Mouse (Mus musculus): ENCODE data around the gene Exosc1. TPM values are rescaled to one million over a fixed set of nuclear protein-coding genes. Genes with fewer than 3 reads are reported as not detected.

The Exosc1 gene
- polyA plus RNA-seq (2015; fragmentation: Nextera tagmentation; extraction: Ambion mirVana): 49.6 and 52.1 TPM in 2 replicates

DNA sequence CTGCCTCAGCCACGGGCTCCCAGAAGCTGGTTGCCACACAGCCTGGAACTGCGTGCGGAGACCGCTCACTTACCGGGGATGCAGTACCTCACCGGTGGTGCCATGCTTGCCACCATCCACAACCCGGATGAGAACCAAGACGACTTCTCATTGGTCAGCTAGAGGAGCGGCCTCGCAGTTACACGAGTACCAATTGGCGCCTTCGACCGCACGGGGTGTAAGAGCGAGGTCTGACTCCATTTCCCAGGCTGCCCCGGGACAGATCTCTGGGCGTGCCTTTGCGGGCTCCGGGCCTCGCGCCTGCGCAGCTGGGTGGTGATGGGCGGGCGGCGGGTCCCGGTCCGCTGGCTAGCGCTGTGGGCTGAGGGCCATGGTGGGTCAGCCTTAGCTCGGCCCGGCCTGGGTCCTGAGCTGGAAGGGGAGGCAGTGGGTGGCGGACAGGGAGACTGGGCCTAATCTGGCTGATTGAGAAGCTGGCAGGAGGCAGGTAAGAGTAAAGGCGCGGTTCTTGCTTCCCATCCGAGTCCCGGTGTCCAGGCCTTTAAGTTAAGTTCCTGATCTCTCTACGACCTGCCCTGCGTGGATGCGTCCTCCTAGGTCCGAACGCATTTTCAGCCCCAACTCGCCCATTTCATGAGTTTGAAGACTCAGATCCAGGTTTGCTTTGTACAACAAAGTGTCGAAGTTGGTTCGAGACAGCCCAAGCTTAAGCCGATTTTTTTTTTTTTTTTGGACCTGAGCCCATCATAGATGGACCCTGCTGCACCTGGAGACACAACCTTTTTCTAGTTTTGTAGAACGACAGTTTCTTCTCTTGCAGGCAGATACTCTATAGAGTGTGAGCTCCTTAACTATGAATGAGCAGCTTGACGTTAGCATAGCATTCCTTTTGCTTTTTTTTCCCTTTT, at the start of gene Exosc1, which contains the start of gene Zdhhc16:
TSS of gene Exosc1 (minus strand) at position 245 of the 908 bp plus-strand sequence.
TSS of gene Zdhhc16 (plus strand) at position 302 of the 908 bp plus-strand sequence.

GRCm38 (mm10) chr19:41981595-41981927, 48.3 kb upstream of the Exosc1 start, which contains the start of gene Ubtd1:
Ubtd1 (plus strand) TSS chr19:41981763.

GRCm38 (mm10) chr19:41980819-41981594, 47.8 kb upstream of the Exosc1 start, which contains the start of gene Mms19:
Mms19 (minus strand) TSS chr19:41981157.

GRCm38 (mm10) chr19:41911178-41912073, 21.8 kb downstream of the Exosc1 start, which contains the start of gene Pgam1:
Pgam1 (plus strand) TSS chr19:41911923.

GRCm38 (mm10) chr19:41895460-41896318, 37.5 kb downstream of the Exosc1 start, which contains the start of gene Rrp12:
Rrp12 (minus strand) TSS chr19:41896173.

Other genes starting within 250 kb of the Exosc1 start
- gene Slit1, start 189.8 kb downstream of the Exosc1 start, polyA plus RNA-seq (2015; fragmentation: Nextera tagmentation; extraction: Ambion mirVana): 0.04 TPM in 1 of 2 replicates, not detected in the other
- 4.6 and 4.9 TPM in 2 replicates for gene Arhgap19, start 131.4 kb downstream of the Exosc1 start, polyA plus RNA-seq (2015; fragmentation: Nextera tagmentation; extraction: Ambion mirVana)
- 3.6 TPM in 2 replicates for gene Frat1, start 103.5 kb downstream of the Exosc1 start, polyA plus RNA-seq (2015; fragmentation: Nextera tagmentation; extraction: Ambion mirVana)
- gene Frat2, start 85.3 kb downstream of the Exosc1 start, polyA plus RNA-seq (2015; fragmentation: Nextera tagmentation; extraction: Ambion mirVana): 2.6 and 2.9 TPM in 2 replicates
- gene Rrp12, start 37.2 kb downstream of the Exosc1 start, polyA plus RNA-seq (2015; fragmentation: Nextera tagmentation; extraction: Ambion mirVana): 19.6 and 19.9 TPM in 2 replicates
- gene Pgam1, start 21.5 kb downstream of the Exosc1 start, polyA plus RNA-seq (2015; fragmentation: Nextera tagmentation; extraction: Ambion mirVana): 510 and 595 TPM in 2 replicates
- gene Zdhhc16, start 57 bp upstream of the Exosc1 start, polyA plus RNA-seq (2015; fragmentation: Nextera tagmentation; extraction: Ambion mirVana): 46.1 and 48.3 TPM in 2 replicates
- 15.0 and 17.6 TPM in 2 replicates for gene Mms19, start 47.7 kb upstream of the Exosc1 start, polyA plus RNA-seq (2015; fragmentation: Nextera tagmentation; extraction: Ambion mirVana)
- gene Ubtd1, start 48.3 kb upstream of the Exosc1 start, polyA plus RNA-seq (2015; fragmentation: Nextera tagmentation; extraction: Ambion mirVana): 21.8 and 24.0 TPM in 2 replicates
- not detected in 2 replicates for gene Ankrd2, start 102.6 kb upstream of the Exosc1 start, polyA plus RNA-seq (2015; fragmentation: Nextera tagmentation; extraction: Ambion mirVana)
- gene Hoga1, start 112.2 kb upstream of the Exosc1 start, polyA plus RNA-seq (2015; fragmentation: Nextera tagmentation; extraction: Ambion mirVana): 1.7 and 1.8 TPM in 2 replicates
- gene 4933411K16Rik, start 118.8 kb upstream of the Exosc1 start, polyA plus RNA-seq (2015; fragmentation: Nextera tagmentation; extraction: Ambion mirVana): not detected in 2 replicates
- 6.0 and 6.1 TPM in 2 replicates for gene Morn4, start 152.9 kb upstream of the Exosc1 start, polyA plus RNA-seq (2015; fragmentation: Nextera tagmentation; extraction: Ambion mirVana)
- 20.0 and 20.7 TPM in 2 replicates for gene Pi4k2a, start 157.0 kb upstream of the Exosc1 start, polyA plus RNA-seq (2015; fragmentation: Nextera tagmentation; extraction: Ambion mirVana)
- gene Avpi1, start 195.6 kb upstream of the Exosc1 start, polyA plus RNA-seq (2015; fragmentation: Nextera tagmentation; extraction: Ambion mirVana): 48.0 and 50.8 TPM in 2 replicates
- 25.2 and 25.9 TPM in 2 replicates for gene Marveld1, start 214.0 kb upstream of the Exosc1 start, polyA plus RNA-seq (2015; fragmentation: Nextera tagmentation; extraction: Ambion mirVana)
- gene Zfyve27, start 230.5 kb upstream of the Exosc1 start, polyA plus RNA-seq (2015; fragmentation: Nextera tagmentation; extraction: Ambion mirVana): 13.7 and 17.0 TPM in 2 replicates